Mouse (Mus musculus) lung, adult 2 months (tissue): ENCODE results near the gene Atp1b2. TPM values are rescaled to one million over a fixed set of nuclear protein-coding genes. Genes with fewer than 3 reads are reported as not detected.

ENCODE experiments used
- DNase-seq: peaks from one replicate; pipeline ENCODE4 v3.0.0; 2022
- H3K4me1 ChIP-seq: fragments of 200-500 bp; 2 replicates; pipeline ENCODE4 v1.6.1; 2011; ENCODE audit warnings: low read length; ENCODE audit not compliant: control insufficient read depth, insufficient read depth
- H3K4me3 ChIP-seq: fragments of 200-500 bp; replicated peaks from 2 replicates; pipeline ENCODE3; 2011; ENCODE audit warnings: low read depth, mild to moderate bottlenecking, control low read depth, low read length; ENCODE audit errors: extremely low read depth
- CTCF ChIP-seq: fragments of 200-500 bp; IDR thresholded peaks from 2 replicates; pipeline ENCODE4 v1.5.1; 2011; ENCODE audit warnings: mild to moderate bottlenecking, low read length, control low read depth; ENCODE audit not compliant: insufficient read depth
- POLR2A ChIP-seq: fragments of 200-500 bp; IDR thresholded peaks from 2 replicates; pipeline ENCODE4 v1.6.1; 2011; ENCODE audit warnings: low read depth, mild to moderate bottlenecking, control low read depth, low read length, borderline replicate concordance; ENCODE audit errors: extremely low read depth
- WGBS: fragments of 180-500 bp; shearing (Covaris S2); methylation state at CpG from one replicate; pipeline ENCODE4 v1.1.7; 2018; 5-methylcytosine and 5-hydroxymethylcytosine counted together
- polyA plus RNA-seq: library from polyadenylated mRNA; depleted of rRNA; stranded (reverse); fragments of >200 nt; gene quantifications from 2 replicates; pipeline ENCODE4 v1.2.3, GENCODE M21; 2012

The Atp1b2 gene
- polyA plus RNA-seq, 1 experiment, result 15.9 TPM

GRCm38 (mm10) chr11:69609416-69609815 lies 3.7 kb upstream of the Atp1b2 start:
- H3K4me1 ChIP-seq, result no peaks in the 10 kb centered on the region; the same call in 1 of the 2 replicates
- TF ChIP-seq POLR2A (no peak), CTCF (no peak)
- no peak for DNase-seq
- WGBS, result 65% methylated on average over 7 of the region's 7 CpGs
- no peak overlapping the region for H3K4me3 ChIP-seq

GRCm38 (mm10) chr11:69608525-69608924 lies 2.8 kb upstream of the Atp1b2 start:
- TF ChIP-seq CTCF, result no peak
- TF ChIP-seq POLR2A, result no peak
- Histone ChIP-seq H3K4me1 (no peaks in the 10 kb centered on the region; the same call in 1 of the 2 replicates), H3K4me3 (no peak overlapping the region)
- WGBS, result 82% methylated on average over 3 of the region's 3 CpGs
- DNase-seq, result no peak

- H3K4me1 ChIP-seq, result no peaks in the 10 kb centered on the region; the same call in 1 of the 2 replicates
- no peak for DNase-seq
- no peak overlapping the region for H3K4me3 ChIP-seq
- TF ChIP-seq CTCF, result no peak
- no peak for TF ChIP-seq POLR2A
- WGBS, result 75% methylated on average over 2 of the region's 2 CpGs
These were observed 1.1 kb upstream of the Atp1b2 start for GRCm38 (mm10) chr11:69606832-69607231.

- no peak for TF ChIP-seq POLR2A
- no peak for TF ChIP-seq CTCF
- 88% methylated on average over 2 of the region's 2 CpGs for WGBS
- no peak overlapping the region for H3K4me3 ChIP-seq
- H3K4me1 ChIP-seq, result no peaks in the 10 kb centered on the region; the same call in 1 of the 2 replicates
- no peak for DNase-seq
These were observed 701 bp upstream of the Atp1b2 start for GRCm38 (mm10) chr11:69606491-69606795.

DNA sequence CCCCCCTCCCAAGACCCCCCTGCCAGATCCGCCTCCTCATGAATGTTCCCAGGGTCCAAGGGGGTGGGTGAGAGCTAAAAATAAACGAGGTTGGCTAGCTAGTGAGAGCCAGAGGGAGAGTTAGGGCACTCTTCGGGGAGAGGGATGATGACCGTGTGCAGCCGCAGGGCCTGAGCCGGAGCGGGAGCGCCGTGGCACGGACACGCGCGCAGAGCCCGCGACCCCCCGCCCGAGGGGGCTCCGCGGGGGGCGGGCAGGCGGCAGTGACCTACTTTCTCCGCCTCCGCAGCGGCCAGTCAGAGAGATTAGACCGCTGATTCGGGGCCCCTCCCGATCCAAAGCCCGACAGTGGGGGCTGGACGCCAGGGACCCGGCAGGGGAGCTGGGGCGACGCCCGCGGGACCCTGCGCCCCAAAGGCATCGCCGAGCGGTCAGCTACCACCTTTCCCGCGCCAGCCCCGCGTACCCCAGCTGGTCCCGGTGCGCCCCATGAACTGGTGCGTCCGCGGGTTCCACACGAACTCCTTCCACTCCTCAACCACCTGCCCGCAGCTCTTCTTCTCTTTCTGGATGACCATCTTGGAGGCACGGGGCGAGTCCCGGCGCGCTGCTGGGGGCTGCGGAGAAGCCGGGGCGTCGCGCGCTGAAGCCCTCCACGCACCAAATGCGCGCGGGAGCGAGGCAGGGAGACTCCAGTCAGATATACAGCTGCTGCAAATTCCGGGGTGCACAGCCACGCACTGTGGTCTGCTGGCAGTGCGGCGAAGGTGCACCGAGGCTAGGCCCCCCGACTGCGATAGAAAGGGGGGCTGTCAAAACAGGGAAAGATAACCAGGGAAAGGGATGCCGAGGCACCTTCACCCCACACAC lies 712 bp downstream of the Atp1b2 start:
- no peaks in the 10 kb centered on the region; the same call in 1 of the 2 replicates for H3K4me1 ChIP-seq
- TF ChIP-seq CTCF, result no peak
- TF ChIP-seq POLR2A, result no peak
- WGBS, result under 1% methylated on average over 73 of the region's 73 CpGs
- no peak for DNase-seq
- H3K4me3 ChIP-seq, result peak overlapping the region; percentile 73

DNA sequence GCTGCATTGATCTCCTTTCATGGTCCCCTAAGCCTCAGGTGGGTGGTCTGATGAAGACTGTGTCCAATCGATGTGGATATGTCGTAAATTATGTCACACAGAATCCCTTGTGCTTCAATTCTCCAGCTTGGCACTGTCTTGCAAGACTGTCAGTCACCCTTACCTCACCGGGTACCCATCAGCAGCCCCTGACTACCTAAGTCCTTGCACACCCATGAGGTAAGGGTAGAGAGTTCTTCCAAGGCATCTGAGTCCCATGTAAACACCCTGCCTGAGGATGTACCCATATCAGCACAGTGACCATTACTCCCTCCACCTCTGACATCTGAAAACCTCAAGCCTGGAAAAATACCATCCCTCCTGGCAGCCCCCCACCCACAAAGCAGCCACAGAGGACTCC lies 1.4 kb downstream of the Atp1b2 start:
- TF ChIP-seq CTCF (no peak), POLR2A (no peak)
- WGBS, result 66% methylated on average over 3 of the region's 3 CpGs
- DNase-seq, result no peak
- H3K4me3 ChIP-seq, result no peak overlapping the region
- no peaks in the 10 kb centered on the region; the same call in 1 of the 2 replicates for H3K4me1 ChIP-seq

DNA sequence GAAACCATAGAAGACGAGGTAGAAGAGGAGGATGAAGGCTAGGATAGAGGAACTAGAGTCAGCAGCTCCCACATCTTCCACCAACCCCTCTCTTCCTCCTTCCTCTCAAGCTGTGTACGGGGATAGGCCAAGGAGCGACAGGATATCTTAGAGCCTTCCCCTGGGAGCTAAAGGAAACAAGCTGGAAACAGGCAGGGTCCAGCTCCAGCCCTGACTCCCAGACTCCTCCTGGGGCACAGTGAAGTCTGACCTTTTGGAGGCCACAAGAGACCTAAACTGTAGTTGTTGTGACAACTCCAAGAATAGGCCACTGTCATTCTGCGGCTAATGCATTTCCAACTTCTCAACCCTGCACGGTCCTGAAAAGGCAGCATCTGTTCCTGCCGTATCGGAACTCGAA lies 2.2 kb downstream of the Atp1b2 start:
- 69% methylated on average over 8 of the region's 8 CpGs for WGBS
- no peaks in the 10 kb centered on the region; the same call in 1 of the 2 replicates for H3K4me1 ChIP-seq
- no peak for DNase-seq
- no peak overlapping the region for H3K4me3 ChIP-seq
- TF ChIP-seq POLR2A (no peak), CTCF (no peak)

- Histone ChIP-seq H3K4me1 (no peaks in the 10 kb centered on the region; the same call in 1 of the 2 replicates), H3K4me3 (no peak overlapping the region)
- no peak for TF ChIP-seq CTCF
- TF ChIP-seq POLR2A, result no peak
- 57% methylated on average over 3 of the region's 3 CpGs for WGBS
- DNase-seq, result no peak
These were observed 4.0 kb downstream of the Atp1b2 start for GRCm38 (mm10) chr11:69601768-69602167.

GRCm38 (mm10) chr11:69600098-69600497 lies 5.6 kb downstream of the Atp1b2 start:
- TF ChIP-seq POLR2A, result no peak
- TF ChIP-seq CTCF, result no peak
- Histone ChIP-seq H3K4me1 (no peaks in the 10 kb centered on the region), H3K4me3 (no peak overlapping the region)
- no peak for DNase-seq
- 23% methylated on average over 6 of the region's 6 CpGs for WGBS

GRCm38 (mm10) chr11:69599436-69599835 lies 6.3 kb downstream of the Atp1b2 start:
- 18% methylated on average over 9 of the region's 9 CpGs for WGBS
- Histone ChIP-seq H3K4me3 (no peak overlapping the region), H3K4me1 (no peaks in the 10 kb centered on the region)
- TF ChIP-seq CTCF (no peak), POLR2A (no peak)
- no peak for DNase-seq
